Mouse (Mus musculus) E14TG2a.4 (cell line): ENCODE measurements at regions not wholly inside any gene's neighbourhood (a gene's known extent, or its start where the extent isn't known, plus 50 kb on each side); places are given as distances from the start of the nearest gene placed in this dataset.

Experiments
- CTCF ChIP-seq: conservative IDR thresholded peaks from 2 replicates; pipeline ENCODE4 v1.5.1; 2014; ENCODE audit warnings: low read length
- NANOG ChIP-seq: IDR thresholded peaks from 2 replicates; pipeline ENCODE4 v1.6.1; 2014; ENCODE audit warnings: borderline replicate concordance, low read length, mixed read lengths
- POU5F1 ChIP-seq: IDR thresholded peaks from 2 replicates; pipeline ENCODE4 v1.6.1; 2014; ENCODE audit warnings: low read length, borderline replicate concordance

- TF ChIP-seq CTCF, result no peak
- no peak for TF ChIP-seq NANOG
- TF ChIP-seq POU5F1, result no peak
These were observed 103.5 kb upstream of the 1700012A03Rik start for GRCm38 (mm10) chr6:31946572-31946971.
